Mouse (Mus musculus) kidney, adult 2 months (tissue): ENCODE measurements at regions not wholly inside any gene's neighbourhood (a gene's known extent, or its start where the extent isn't known, plus 50 kb on each side); places are given as distances from the start of the nearest gene placed in this dataset.

Experiments
- CTCF ChIP-seq: fragments of 200-500 bp; conservative IDR thresholded peaks from 2 replicates; pipeline ENCODE4 v1.5.1; 2011; ENCODE audit warnings: low read depth, mild to moderate bottlenecking, control low read depth, low read length, moderate library complexity, mixed read lengths; ENCODE audit not compliant: insufficient read depth, insufficient read length
- POLR2A ChIP-seq: fragments of 200-500 bp; IDR thresholded peaks from one replicate; pipeline ENCODE4 v1.6.1; 2011; ENCODE audit warnings: low read depth, low read length, control low read depth

DNA sequence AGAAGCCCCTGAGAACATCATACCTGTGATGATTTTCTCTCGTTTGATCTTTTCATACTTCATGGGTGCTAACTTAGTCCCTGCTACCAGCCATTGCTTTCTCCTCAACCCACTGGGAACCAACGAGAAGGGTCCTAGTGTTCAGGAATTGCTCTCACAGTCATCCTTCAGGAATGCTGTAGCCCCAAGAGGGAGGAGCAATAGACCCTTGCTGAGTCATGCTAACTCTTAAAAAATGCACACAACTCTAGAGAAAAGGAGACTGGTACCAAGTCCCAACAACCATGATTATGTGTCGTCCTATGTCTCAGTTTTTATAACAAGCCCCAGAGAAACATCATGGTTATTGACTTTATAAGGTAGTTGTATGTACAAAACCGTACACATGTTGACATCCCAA is 180.7 kb upstream of the Maf start:
- TF ChIP-seq CTCF = no peak
- no peak for TF ChIP-seq POLR2A
